Mouse (Mus musculus) liver, adult 2 months (tissue): ENCODE measurements around the gene Klk15.

Experiments
- CTCF ChIP-seq: fragments of 200-500 bp; IDR thresholded peaks from 2 replicates; pipeline ENCODE4 v1.5.1; 2011; ENCODE audit warnings: low read depth, low read length, control low read depth
- POLR2A ChIP-seq: fragments of 200-500 bp; IDR thresholded peaks from 2 replicates; pipeline ENCODE4 v1.6.1; 2011; ENCODE audit warnings: low read length, control low read depth; ENCODE audit not compliant: insufficient read depth; ENCODE audit errors: extremely low read depth

DNA sequence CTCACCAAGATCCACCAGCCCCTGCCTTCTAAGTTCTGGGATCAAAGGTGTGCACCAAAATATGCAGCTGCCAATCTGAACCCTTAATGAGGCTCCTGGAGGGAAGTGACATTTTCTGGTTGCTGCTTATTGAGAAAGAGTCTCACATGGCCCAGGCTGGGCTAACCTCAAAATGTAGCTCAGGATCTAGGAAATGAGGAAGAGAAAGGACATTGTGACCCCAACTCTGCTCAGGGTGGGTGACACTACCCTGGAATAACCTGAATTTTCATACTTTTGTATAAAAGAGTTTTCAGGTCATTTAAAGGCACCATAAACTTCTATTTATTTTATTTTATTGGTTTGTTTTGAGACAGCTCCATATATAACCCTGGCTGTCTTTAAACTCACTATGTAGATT lies 52.1 kb downstream of the Klk15 start:
- no peak for TF ChIP-seq CTCF
- TF ChIP-seq POLR2A = no peak
